Mouse (Mus musculus): Measurements from ENCODE around the gene Msh5. TPM values are rescaled to one million over a fixed set of nuclear protein-coding genes. Genes with fewer than 3 reads are reported as not detected.

Gene Msh5
- polyA plus RNA-seq (2012; rRNA removed): 2.6 and 5.6 TPM in 2 replicates

DNA sequence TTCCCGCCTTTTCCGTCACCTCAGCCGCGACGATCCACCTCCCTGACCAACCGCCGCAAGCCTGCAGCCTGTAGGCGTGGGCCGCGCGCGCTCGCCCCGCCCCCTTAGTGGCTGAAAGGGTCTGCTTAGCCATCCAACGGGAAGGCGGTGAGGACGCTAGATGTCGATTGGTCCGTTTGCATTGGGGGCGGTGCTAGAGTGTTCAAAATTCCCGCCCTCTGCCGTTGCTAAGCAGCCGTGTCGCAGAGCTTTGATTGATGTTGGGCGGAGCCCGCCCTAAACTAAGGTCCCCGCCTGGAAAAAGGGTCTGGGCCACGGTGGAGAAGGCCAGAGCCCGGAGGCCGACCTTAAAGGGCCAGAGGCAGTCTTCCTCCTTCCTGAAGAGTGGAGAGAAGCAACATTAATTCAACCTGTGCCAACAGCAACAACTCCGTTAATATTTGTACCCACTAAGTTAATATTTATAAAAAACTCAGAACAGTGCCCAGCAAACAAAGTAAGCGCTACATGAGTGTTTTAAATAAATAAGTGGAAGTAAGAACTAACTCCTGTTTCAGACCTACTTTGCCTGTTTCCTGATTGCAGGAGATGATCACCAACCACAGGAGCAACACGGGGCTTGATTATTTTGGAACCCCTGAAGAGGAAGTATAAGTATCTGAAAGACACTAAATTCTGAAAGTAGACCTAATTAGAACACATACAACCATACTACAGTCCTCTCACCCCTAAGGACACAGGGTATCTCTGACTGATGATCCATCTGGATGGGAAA is at the start of gene Msh5:
Gene Msh5, minus strand, starts transcription at position 65 of the 775 bp plus-strand sequence.

GRCm38 (mm10) chr17:35088825-35089644 is 42.5 kb upstream of the Msh5 start, which contains the start of gene Abhd16a:
Gene Abhd16a, plus strand, starts transcription at chr17:35089263.

GRCm38 (mm10) chr17:35085208-35085865 is 38.8 kb upstream of the Msh5 start, which contains the start of gene Ly6g6f:
Gene Ly6g6f, minus strand, starts transcription at chr17:35085610.

DNA sequence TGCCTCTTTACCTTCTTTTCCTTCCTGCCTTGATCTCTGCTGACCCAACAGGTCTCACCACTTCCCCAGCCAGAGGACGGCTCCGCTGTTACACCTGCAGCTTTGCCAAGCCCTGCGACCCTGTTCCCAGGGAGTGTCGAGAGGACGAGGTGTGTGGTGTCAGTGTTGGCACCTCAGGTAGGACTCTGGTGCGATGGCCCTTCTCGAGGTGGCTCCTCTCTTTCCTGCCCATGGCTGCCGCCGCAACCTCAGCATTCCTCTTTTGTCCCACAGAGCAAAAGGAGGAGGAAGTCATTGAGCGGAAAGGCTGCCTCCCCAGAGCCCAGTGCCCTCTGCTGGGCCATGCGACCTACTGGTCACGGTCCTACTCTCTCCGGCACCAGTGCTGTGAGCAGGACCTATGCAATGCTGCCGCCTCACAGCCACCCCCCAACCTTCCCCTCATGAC is 31.3 kb upstream of the Msh5 start, which contains the start of gene Ly6g6d:
Gene Ly6g6d, minus strand, starts transcription at position 280 of the 448 bp plus-strand sequence.

GRCm38 (mm10) chr17:35076507-35077176 is 30.1 kb upstream of the Msh5 start, which contains the start of gene Ly6g6e:
Gene Ly6g6e, plus strand, starts transcription at chr17:35076902.

DNA sequence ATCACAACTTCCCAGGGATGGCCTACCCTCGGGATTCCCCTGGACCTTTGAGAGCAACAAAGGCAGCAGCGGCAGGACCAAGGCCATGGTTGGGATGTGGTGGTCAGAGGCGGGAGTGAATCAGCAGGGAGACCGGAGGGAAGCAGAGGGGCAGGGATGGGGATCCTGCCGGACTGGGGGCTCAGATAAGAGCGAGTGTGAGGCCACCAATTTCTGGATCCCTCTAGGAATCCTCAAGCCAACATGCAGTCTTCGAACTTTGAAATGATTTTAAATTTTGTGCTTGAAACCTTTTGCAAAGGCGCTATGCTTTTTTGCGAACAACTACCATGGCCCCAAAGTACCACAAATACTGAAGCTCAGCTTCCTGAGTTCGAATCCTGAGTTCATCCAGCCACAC is 19.5 kb upstream of the Msh5 start, which contains the start of gene Mpig6b:
Gene Mpig6b, minus strand, starts transcription at position 101 of the 400 bp plus-strand sequence.

DNA sequence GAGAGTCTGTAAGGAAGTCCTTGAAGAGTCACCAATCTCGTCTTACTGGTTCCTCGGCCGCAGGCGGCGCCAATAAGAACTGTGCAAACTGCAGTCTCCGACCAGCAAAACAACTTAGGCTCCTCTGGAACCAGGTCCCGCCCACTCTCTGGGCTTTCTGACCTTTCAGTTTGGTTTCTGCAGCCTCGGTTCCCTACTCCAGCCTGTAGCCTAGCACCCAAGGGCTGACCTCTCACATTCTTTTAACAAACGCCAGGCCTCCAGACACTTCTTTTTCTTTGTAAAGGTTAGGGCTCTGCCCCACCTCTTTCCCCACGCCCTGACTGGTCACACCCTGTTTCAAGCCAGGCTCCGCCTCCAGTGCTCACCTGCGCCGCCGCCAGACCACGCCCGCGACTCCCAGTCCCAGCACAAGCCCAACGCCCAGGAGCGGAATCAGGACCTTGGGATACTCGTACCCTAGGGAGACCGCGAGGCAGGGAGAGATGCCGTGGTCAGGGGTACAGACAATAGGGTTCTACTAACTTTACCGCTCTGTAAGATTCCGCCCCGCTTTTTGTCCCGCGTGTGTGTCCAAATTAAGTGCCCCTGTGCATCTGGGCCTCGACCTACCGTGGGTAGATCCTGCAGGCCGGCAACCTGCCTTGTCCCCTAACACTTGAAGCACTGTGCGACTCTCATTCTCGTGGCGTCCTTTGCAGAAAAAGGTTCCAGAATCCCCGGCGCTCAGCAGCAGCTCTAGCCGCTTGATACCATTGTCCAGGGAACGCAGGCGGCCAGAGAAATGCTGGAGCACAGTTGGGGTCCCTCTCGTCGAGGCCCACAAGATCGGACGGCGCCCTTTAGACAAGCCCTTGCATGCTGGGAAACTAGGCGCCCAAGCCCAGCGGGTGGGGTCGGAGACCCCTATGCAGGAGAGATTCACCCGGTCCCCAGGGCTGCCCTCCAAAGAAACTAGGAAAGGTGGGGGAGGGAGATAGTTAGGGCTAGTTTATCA is 18.7 kb upstream of the Msh5 start, which contains the start of gene Ly6g6c:
Gene Ly6g6c, plus strand, starts transcription at position 438 of the 997 bp plus-strand sequence.

DNA sequence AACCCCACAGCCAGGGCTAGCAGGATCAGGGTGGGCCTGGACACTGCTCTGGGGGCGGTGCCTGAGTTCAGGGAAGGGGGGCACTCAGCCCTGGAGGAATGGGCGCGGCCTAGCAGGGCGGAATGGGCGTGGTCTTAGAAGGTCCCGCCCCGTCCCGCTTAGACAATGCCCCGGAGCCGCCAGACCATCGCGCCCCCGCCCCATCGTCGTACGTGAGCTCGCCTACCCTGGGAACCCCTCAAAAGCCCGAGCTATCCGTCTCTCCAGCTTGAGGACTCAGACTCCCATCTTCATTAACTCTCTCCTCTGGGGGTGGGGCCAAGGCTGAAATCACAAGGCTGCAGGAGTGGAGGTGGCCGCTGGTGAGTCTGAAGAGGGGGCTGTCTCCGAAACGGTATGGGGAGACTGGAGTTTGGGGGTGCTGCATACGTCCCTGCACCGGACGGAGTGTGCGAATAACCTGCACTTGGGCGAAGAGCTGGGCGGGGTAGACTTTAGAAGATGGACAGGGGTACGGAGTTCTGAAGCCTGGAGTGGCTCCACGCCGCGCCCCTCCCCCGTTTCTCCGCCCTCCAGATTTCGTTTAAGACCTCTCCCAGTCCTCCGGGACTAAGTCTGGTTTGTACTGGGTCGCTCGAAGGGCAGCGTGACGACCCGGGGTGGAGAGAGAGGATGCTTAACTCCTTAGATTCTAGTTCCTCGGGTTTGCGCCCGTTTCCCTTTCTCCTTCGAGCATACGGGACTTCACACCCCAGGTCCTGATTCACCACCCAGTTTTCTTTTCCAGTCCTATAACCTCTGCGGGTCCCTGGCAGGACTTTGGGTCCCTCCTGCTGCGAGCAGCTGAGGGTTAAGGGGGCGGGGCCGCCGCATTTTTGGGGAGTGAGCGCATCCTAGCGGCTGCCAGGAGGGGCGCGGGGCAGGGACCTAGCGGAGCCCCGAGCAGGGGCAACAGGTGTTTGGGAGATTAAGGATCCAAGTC is 12.7 kb upstream of the Msh5 start, which contains the start of gene Ddah2:
Gene Ddah2, plus strand, starts transcription at position 125 of the 982 bp plus-strand sequence.

DNA sequence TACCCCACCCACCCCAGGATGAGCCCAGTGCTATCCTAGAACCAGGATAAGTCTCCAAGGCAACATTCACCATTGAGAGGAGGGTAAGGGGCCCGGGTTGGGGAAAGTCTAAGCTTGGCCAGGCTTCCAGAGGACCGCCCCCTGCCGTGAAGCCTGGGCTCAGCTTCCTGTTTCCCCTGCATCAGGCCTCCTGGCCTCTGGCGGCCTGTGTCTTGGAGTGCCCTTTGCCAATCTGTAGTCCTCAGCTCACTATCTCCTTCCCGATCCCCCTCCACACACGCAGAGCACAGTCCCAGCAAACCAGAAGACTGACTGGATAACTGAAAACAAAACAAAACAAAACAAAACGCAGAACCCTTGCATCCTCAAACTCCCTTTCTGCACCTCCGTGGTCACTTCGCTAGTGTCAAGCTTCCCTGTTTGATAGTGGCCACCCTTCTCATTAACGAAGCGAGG is 3.0 kb upstream of the Msh5 start, which contains the start of gene Clic1:
Gene Clic1, plus strand, starts transcription at position 406 of the 456 bp plus-strand sequence.

DNA sequence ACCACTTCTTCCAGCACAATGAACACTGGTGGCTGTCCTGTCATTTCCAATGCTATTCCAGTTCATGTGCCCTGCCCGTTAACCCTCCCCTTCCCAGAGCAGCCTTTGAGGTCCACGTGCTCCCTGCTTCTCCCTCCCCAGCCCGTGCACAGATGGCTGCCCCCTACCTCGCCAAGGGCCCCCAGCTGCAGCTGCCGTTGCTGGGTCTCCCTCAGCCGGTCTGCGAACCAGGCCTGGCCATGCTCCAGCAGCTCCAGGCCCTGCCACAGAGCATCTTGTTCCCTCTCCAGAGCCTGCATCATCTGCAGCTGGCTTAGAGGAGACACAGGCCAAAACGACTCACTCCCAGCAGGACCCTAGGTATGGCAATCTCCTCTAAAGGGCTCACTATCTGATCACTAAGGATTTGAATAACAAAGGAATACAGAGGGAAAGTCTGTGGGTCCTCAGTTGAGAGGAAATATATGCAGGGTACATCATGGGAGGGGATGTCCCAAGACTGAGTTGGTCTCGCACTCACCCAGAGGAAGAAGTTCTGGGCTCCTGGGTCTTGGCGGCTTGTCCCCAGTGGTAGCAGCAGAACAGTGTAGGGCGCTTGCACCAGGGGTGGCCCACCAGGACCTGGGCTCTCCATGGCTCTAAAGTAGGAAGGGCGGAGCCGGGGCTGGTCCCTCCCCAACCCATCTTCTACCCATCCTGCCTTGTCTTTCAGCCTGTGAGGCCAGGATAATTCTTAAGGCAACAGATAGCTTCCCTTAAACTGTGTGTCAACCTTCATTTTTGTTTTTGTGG is 19.1 kb downstream of the Msh5 start, which contains the start of gene Sapcd1:
Gene Sapcd1, minus strand, starts transcription at position 740 of the 792 bp plus-strand sequence.

GRCm38 (mm10) chr17:35016376-35016775 is 30.2 kb downstream of the Msh5 start, which contains the start of gene Vwa7:
Gene Vwa7, plus strand, starts transcription at chr17:35016579.

DNA sequence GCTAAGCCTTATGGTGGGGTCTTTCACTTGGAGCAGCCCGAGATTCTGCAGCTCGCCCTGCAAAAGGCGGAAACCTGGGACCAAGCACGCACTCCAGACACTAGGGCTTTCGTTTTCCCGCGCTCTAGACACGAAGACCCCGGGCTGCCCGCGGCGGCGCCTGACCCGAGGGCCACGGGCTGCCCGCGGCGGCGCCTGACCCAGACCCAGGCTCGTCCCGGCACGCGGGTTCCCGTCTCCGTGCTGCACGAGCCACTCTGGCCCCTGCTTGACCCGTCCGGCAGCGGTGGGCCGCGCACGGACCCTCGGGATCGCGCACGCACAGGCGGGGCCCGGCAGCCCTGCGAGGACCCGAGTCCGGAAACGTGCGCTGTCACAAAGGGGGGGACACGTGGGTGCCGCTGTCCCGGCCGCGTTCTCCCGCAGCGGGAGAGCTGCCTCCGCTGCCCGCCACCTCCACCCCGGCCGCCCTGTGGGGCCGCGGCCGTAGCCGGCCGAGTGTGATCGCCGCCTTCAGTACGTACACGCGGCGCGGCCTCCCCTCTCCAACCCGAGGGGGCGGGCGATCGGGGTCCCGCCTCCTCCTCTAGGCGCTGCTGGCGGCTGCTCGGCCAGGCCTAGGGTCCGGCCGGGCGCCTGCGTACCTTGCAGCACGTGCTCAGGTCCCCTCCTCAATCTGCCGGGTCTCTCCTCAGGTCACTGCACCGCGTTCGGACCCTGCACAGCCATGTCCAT is 45.7 kb downstream of the Msh5 start, which contains the start of gene Vars:
Gene Vars, plus strand, starts transcription at position 271 of the 735 bp plus-strand sequence.

GRCm38 (mm10) chr17:34981690-34982180 is 64.8 kb downstream of the Msh5 start, which contains the start of gene Lsm2:
Gene Lsm2, plus strand, starts transcription at chr17:34981862.

Data from stomach, adult 2 months (tissue).